Mouse (Mus musculus) cerebellum, postnatal 4 days (tissue): ENCODE measurements around the gene Daam2.

Experiments used
- DNase-seq, 2 experiments: peaks; one replicate each; pipeline ENCODE4 v3.0.0; 2022; ENCODE audit warnings: low spot score in 2 of 2, mixed read lengths in 1 of 2

Gene Daam2

GRCm38 (mm10) chr17:49563830-49564470, at the start of gene Daam2:
Daam2 (minus strand) TSS chr17:49564343.
- DNase-seq: peak; percentile 33 to 38

- DNase-seq: no peak
Measured at GRCm38 (mm10) chr17:49610296-49610695, 46.2 kb upstream of the Daam2 start.

DNA sequence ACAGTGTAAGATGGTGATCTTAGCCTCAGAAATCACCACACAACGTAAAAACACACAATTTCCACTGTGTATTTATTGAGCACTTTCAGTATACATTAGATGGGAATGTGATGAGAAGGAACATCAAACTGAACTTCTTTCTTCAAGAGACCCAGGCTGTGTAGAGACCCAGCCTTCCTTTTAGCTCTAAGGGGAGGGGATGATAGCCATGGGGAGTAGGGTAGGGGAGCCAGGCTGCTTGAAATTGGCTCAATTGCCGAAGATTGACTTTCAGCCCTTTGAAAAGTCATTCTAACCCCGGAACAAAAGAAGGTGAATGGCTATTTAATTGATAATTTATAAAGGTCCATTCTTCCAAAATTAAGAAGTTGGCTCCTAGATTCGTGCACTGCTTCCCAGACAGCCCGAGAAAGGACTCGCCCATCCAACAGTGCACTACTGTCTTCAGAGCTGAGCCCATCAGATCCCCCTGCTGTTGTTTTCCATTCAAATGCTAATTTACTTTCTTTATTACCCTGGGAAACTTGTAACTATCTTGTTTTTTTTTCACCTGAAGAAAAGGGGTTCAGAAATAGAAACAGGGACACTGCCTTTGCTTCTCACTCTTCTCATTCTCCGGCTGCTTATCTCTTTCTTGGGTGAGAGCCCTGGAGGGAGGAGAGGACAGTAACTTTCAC, 43.3 kb upstream of the Daam2 start:
- no peak for DNase-seq

- DNase-seq: no peak
Measured at GRCm38 (mm10) chr17:49605397-49605796, 41.3 kb upstream of the Daam2 start.

- no peak for DNase-seq
Measured at GRCm38 (mm10) chr17:49590051-49590450, 25.9 kb upstream of the Daam2 start.

GRCm38 (mm10) chr17:49582471-49582870, 18.3 kb upstream of the Daam2 start:
- DNase-seq: no peak

DNA sequence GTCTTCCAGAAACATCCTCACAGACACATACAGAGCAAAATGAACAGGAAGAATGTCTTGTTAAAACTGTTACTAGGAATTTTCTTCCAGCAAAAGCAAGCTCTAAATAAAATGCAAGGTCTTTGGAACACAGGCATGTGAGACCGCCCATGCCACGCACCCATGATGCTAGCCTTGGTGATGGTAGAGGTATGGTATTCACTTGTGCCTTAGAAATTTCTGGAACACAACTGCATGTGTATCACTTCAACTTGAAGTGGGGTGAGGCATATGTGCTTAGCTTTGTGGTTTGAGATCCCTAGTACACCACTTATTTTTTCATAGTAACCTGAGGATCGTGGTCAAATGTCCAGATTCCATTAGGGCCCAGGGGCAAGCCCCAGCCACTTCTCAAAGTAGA, 13.2 kb upstream of the Daam2 start:
- DNase-seq: no peak

DNA sequence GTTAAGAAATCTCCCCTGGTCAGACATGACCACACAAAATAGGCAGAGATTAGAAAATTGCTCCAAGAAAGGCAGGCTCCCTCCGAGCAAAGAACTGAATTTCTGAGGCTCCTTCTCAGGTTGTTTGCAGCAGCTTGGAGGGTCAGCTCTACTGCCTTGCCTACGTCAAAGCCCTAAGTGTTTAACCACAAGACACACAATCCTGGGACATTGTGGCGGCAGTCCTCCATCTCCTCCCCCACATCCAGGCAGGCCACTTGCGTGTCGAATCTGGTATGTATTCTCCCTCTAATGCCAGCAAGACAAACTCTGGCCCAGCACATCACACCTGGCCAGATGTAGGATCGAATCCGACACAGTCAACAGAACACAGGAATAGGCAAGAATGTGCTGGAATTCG, 4.6 kb upstream of the Daam2 start:
- no peak for DNase-seq

DNA sequence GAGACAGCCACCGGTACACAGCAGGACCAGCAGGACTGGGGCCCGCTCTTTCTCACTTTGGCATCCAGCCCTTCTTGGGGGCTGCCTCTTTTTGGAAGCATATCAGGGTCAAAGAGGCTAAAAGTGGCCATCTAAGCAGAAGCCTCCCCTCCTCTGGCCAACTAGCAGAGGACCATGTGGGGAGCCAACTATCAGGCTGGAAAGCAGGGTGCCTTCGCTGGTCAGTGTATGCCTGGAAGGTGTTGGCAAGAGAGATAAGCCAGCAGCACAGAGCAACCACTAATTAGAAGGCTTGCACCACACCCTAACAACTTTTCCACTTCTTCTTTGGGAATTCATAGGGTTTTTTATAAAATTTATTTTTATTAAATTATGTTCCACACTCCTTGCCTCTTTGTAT, 346 bp upstream of the Daam2 start:
- no peak for DNase-seq

GRCm38 (mm10) chr17:49563416-49563780, 745 bp downstream of the Daam2 start:
- no peak for DNase-seq

DNA sequence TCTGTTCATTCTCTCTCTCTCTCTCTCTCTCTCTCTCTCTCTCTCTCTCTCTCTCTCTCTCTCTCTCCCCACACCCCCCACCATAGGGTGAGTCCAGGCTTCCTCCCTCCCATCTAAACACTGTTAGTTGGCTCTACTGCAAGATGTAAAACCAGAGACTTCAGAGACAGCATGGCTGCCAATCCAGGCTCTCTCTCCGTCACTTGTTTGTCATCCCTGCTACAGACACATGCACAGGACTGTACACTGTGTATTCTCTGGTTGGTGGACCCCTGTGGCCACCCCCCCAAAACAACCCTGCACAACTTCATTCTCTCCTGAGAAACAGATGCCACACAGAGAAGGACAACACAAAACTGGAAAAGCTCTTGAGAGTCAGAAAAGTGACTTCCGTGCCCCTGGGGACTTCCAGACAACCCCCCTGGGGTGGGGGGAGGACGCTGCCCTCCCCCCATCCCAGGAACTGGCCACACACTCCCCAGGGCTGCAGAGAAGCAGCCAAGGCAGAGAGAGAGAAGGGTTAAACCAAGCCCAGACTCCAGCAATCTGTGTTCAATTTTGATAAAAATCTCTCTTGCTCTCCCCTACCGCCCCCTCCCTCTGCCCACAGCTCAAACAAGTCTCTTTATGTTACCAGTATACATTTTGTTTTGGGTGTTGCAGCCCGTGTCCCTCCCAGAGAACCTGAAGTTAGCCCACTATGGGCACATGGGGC, 1.3 kb downstream of the Daam2 start:
- no peak for DNase-seq

GRCm38 (mm10) chr17:49561985-49562384, 2.2 kb downstream of the Daam2 start:
- DNase-seq: no peak

DNA sequence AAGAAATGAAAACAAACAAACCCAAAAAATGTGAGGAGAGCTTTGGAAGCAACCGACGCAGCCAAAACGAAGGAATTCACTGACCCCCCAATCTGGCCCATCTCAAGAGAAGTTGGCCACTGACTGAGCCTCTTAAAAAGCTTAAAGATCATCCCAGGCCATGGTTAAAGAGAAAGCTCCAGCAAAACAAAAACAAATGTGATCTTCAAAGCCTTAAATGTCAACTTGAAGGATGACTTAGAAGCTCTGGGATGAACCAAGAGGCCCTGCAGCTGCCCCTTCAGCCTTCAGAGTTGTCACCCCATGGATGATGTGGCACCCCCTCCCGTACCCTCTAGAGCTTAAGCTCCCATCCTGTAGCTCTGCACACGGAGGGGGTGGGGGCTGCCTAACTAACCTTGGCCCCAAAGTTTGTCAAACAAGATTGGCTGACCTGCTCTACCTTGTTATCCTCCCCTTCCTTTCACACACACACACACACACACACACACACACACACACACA, 4.3 kb downstream of the Daam2 start:
- no peak for DNase-seq

DNA sequence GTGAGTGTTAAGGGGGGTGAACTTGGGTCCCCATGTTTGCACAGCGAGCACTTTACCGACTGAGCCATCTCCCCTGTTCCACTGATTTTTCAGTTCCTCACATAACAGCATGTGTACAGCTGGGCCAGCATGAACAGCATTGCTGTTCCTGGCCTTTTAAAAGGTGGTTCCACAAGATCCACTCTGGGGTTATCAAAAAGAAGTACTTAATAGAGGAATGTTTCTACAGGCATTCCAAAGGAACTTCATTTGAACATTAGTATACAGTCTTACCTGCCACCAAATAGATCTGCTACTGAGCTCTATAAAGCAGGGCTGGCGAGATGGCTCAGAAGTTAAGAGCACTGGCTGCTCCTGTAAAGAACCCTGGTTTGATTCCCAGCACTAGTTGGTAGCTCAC, 8.0 kb downstream of the Daam2 start:
- DNase-seq: no peak

GRCm38 (mm10) chr17:49551991-49552390, 12.2 kb downstream of the Daam2 start:
- no peak for DNase-seq

DNA sequence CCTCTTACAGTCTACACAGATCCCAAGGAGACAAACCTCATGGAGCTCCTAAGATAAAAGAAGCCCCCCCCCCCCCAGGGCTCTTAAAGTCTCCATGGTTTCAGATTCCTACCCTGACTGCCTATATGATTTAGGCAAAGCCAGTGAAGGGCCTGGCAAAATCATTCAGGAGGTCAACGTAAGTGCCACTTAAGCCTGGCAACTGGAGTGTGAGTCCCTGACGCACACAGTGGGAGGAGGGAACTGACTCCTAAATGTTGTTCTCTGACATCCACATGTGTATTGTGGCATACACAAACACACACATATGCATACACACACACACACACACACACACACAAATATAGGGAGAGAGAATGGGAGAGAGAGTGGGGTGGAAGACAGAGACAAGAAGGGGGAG, 12.7 kb downstream of the Daam2 start:
- DNase-seq: no peak

DNA sequence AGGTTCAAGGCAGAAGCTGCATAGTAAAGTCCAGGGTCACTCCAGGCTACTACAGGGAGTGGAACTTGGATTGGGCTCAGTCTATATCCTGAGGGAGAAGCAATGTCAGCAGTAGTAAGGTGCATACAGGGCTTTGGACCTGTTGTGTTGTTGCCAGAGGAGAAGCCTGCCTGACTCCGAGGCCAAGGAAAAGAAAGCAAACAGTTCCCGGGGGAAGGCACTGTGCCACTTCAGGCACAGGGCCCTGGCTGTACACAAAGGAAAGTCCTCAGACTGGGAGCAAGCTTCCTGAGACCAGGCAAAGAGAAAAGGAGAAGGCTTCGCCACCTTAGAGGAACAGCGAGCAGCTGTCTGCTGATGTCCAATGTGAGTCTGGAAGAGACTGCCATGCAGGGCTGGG, 18.1 kb downstream of the Daam2 start:
- no peak for DNase-seq

GRCm38 (mm10) chr17:49545424-49545823, 18.7 kb downstream of the Daam2 start:
- DNase-seq: no peak

DNA sequence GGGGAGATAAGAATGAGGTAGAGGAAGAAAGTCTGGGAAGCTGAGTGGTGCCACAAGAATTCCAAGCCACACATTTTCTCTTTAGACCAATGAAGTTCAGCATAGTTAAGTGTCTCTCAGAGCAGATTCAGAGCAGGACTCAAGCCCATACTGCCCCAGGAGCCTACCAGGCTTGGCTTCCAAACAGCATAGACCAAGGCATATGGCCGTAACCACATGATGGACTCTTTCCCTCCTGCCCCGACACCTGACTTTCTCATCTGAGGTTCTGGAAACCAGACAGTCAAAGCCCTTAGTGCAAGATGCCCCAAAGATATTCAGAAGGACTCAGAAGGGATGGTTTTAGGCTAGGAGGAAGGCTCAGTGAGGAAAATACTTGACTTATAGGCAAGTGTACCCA, 19.6 kb downstream of the Daam2 start:
- DNase-seq: no peak

- DNase-seq: no peak
Measured at GRCm38 (mm10) chr17:49540706-49541105, 23.4 kb downstream of the Daam2 start.

GRCm38 (mm10) chr17:49539204-49539603, 24.9 kb downstream of the Daam2 start:
- DNase-seq: peak in 1 of 2 experiments; percentile 36

GRCm38 (mm10) chr17:49535580-49535979, 28.6 kb downstream of the Daam2 start:
- no peak for DNase-seq

GRCm38 (mm10) chr17:49534267-49534719, 29.9 kb downstream of the Daam2 start:
- no peak for DNase-seq
